Mouse (Mus musculus): Measurements from ENCODE around the gene Cyyr1. TPM values are rescaled to one million over a fixed set of nuclear protein-coding genes. Genes with fewer than 3 reads are reported as not detected.

The Cyyr1 gene
- polyA plus RNA-seq, 1 experiment from 2014 or later = 6.4 TPM

DNA sequence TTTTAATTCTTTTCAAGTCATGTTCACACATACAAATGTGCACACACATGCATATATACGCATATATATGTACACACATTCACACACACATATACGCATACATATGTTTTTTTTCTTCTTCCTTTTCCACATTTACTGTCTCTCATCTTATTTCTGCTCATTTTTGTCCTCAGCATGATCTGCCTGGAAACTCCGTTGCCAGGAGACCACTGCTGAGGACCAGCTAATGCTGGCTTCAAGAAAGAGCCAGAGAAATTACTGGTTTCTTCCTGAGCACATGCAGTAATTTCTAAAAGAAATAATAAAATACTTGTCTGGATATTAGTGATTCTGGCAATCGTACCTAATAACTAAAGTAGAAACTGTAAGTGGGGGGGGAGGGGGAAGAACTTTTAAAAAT, 68.6 kb downstream of the Cyyr1 start:
- Histone ChIP-seq H3K9ac (replicated peaks; ENCODE audit: low read length) (no peak overlapping the region), H3K4me1 (ENCODE audit: insufficient read depth, low read length) (no peaks in the 10 kb centered on the region), H3K9me3 (ENCODE audit: low read length) (no peaks in the 10 kb centered on the region), H3K36me3 (ENCODE audit: insufficient read depth, low read length) (no peaks in the 10 kb centered on the region), H3K4me3 (ENCODE audit: low read length) (no peak overlapping the region), H3K4me2 (replicated peaks; ENCODE audit: low read depth, low read length) (no peak overlapping the region), H3K27ac (ENCODE audit: low read length) (no peak overlapping the region), H3K27me3 (ENCODE audit: insufficient read depth, low read length) (no peaks in the 10 kb centered on the region)
- WGBS = 93% methylated on average over 4 of the region's 4 CpGs
- ATAC-seq (ENCODE audit: low FRiP score, low TSS enrichment) = no peak

GRCm38 (mm10) chr16:85474552-85475071, 78.6 kb downstream of the Cyyr1 start:
- Histone ChIP-seq H3K9ac (replicated peaks; ENCODE audit: low read length) (no peak overlapping the region), H3K27ac (ENCODE audit: low read length) (no peak overlapping the region), H3K4me3 (ENCODE audit: low read length) (no peak overlapping the region), H3K36me3 (ENCODE audit: insufficient read depth, low read length) (no peaks in the 10 kb centered on the region), H3K9me3 (ENCODE audit: low read length) (no peaks in the 10 kb centered on the region), H3K4me2 (replicated peaks; ENCODE audit: low read depth, low read length) (no peak overlapping the region), H3K4me1 (ENCODE audit: insufficient read depth, low read length) (no peaks in the 10 kb centered on the region), H3K27me3 (ENCODE audit: insufficient read depth, low read length) (no peaks in the 10 kb centered on the region)
- ATAC-seq (ENCODE audit: low FRiP score, low TSS enrichment) = no peak
- WGBS = 53% methylated on average over 5 of the region's 5 CpGs

DNA sequence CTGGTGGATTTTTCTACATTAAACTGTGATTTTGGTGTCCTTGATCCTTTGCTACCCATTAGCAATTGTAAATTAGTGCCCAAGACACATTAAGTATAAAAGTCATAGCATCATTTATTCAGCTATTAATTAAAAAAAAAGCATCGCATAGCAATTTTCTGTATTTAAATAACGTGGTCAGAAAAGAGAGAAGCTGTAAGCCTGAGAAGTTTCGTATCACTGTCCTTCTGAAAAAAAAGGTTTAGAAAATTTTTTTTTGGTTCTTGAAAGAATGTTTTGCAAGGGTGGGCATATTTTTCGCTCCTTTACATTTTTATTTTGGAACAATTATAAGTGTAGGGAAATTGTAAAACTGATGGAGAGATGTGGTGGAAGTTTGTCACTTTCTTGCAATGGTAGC, 83.1 kb downstream of the Cyyr1 start:
- no peaks in the 10 kb centered on the region for H3K9me3 ChIP-seq (ENCODE audit: low read length)
- H3K27ac ChIP-seq (ENCODE audit: low read length) = no peak overlapping the region
- no peak for ATAC-seq (ENCODE audit: low FRiP score, low TSS enrichment)
- no peak overlapping the region for H3K9ac ChIP-seq (replicated peaks; ENCODE audit: low read length)
- H3K27me3 ChIP-seq (ENCODE audit: insufficient read depth, low read length) = no peaks in the 10 kb centered on the region
- H3K36me3 ChIP-seq (ENCODE audit: insufficient read depth, low read length) = no peaks in the 10 kb centered on the region
- 89% methylated on average over 4 of the region's 4 CpGs for WGBS
- H3K4me1 ChIP-seq (ENCODE audit: insufficient read depth, low read length) = no peaks in the 10 kb centered on the region
- H3K4me3 ChIP-seq (ENCODE audit: low read length) = no peak overlapping the region
- H3K4me2 ChIP-seq (replicated peaks; ENCODE audit: low read depth, low read length) = no peak overlapping the region

DNA sequence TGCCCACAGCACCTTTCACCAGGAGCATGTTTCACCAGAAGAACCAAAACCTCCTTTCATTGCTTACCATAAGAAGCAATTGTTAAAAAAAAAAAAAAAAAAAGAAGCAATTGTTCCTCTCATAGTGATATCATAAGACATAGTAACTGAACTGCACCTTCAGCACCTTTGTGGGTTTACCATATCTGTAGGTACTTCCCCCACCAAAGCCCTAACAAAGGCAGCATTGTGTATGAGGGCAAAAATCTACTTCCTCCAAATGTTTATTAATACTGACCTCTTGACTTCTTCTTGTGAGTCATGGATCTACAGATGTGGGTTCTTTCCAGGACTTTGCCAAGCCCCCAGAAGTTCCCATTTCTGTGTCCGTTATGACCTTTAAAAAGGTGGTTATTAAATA, 98.2 kb downstream of the Cyyr1 start:
- no peak for ATAC-seq (ENCODE audit: low FRiP score, low TSS enrichment)
- 0 out of 2 replicates have a peak, but pooled peaks cover 2% of the 10 kb centered on the region for H3K36me3 ChIP-seq (ENCODE audit: insufficient read depth, low read length)
- WGBS = 81% methylated on average over 1 of the region's 1 CpGs

DNA sequence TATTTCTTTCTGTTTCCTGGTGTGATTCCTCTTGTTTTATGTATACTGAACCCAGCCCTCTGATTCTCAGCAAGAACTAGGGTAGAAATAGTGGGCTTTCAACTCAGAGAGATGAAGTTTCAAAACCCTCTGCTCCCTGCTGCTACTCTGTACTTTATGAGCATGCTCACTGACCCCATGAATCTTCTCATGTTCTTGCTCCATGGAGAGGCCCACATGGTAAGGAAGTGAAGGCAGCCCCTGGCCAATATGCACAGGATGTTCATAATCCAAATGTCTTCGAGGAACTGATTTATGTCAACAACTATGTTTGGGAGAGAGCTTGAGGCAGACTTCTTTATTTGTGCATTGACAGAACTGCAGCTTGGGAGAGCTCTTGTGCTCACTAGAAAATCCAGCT, 106.9 kb downstream of the Cyyr1 start:
- no peak overlapping the region for H3K27ac ChIP-seq (ENCODE audit: low read length)

More for the DNA sequence above, 98.2 kb downstream of the Cyyr1 start:
- H3K9ac ChIP-seq (replicated peaks; ENCODE audit: low read length) = no peak overlapping the region
- H3K27me3 ChIP-seq (ENCODE audit: insufficient read depth, low read length) = no peaks in the 10 kb centered on the region
- H3K9me3 ChIP-seq (ENCODE audit: low read length) = no peaks in the 10 kb centered on the region
- H3K4me1 ChIP-seq (ENCODE audit: insufficient read depth, low read length) = no peaks in the 10 kb centered on the region
- no peak overlapping the region for H3K4me2 ChIP-seq (replicated peaks; ENCODE audit: low read depth, low read length)
- no peak overlapping the region for H3K27ac ChIP-seq (ENCODE audit: low read length)
- no peak overlapping the region for H3K4me3 ChIP-seq (ENCODE audit: low read length)

GRCm38 (mm10) chr16:85445801-85446200, 107.4 kb downstream of the Cyyr1 start:
- no peak overlapping the region for H3K4me3 ChIP-seq (ENCODE audit: low read length)
- no peak overlapping the region for H3K9ac ChIP-seq (replicated peaks; ENCODE audit: low read length)
- no peaks in the 10 kb centered on the region for H3K36me3 ChIP-seq (ENCODE audit: insufficient read depth, low read length)
- WGBS = 80% methylated on average over 3 of the region's 3 CpGs
- no peaks in the 10 kb centered on the region for H3K9me3 ChIP-seq (ENCODE audit: low read length)
- no peak overlapping the region for H3K27ac ChIP-seq (ENCODE audit: low read length)
- 0 out of 2 replicates have a peak, but pooled peaks cover 5% of the 10 kb centered on the region for H3K4me1 ChIP-seq (ENCODE audit: insufficient read depth, low read length)
- no peak for ATAC-seq (ENCODE audit: low FRiP score, low TSS enrichment)
- no peak overlapping the region for H3K4me2 ChIP-seq (replicated peaks; ENCODE audit: low read depth, low read length)
- H3K27me3 ChIP-seq (ENCODE audit: insufficient read depth, low read length) = no peaks in the 10 kb centered on the region

More for the DNA sequence above, 106.9 kb downstream of the Cyyr1 start:
- Histone ChIP-seq H3K4me2 (replicated peaks; ENCODE audit: low read depth, low read length) (no peak overlapping the region), H3K9ac (replicated peaks; ENCODE audit: low read length) (no peak overlapping the region), H3K4me3 (ENCODE audit: low read length) (no peak overlapping the region), H3K36me3 (ENCODE audit: insufficient read depth, low read length) (no peaks in the 10 kb centered on the region), H3K9me3 (ENCODE audit: low read length) (no peaks in the 10 kb centered on the region), H3K4me1 (ENCODE audit: insufficient read depth, low read length) (0 out of 2 replicates have a peak, but pooled peaks cover 5% of the 10 kb centered on the region), H3K27me3 (ENCODE audit: insufficient read depth, low read length) (no peaks in the 10 kb centered on the region)
- WGBS = 27% methylated on average over 1 of the region's 1 CpGs
- ATAC-seq (ENCODE audit: low FRiP score, low TSS enrichment) = no peak; the same call in 1 of the 2 replicates

GRCm38 (mm10) chr16:85435427-85435826, 117.8 kb downstream of the Cyyr1 start:
- 62% methylated on average over 2 of the region's 2 CpGs for WGBS
- Histone ChIP-seq H3K4me3 (ENCODE audit: low read length) (no peak overlapping the region), H3K36me3 (ENCODE audit: insufficient read depth, low read length) (no peaks in the 10 kb centered on the region), H3K4me2 (replicated peaks; ENCODE audit: low read depth, low read length) (no peak overlapping the region), H3K27ac (ENCODE audit: low read length) (no peak overlapping the region), H3K27me3 (ENCODE audit: insufficient read depth, low read length) (no peaks in the 10 kb centered on the region), H3K9me3 (ENCODE audit: low read length) (no peaks in the 10 kb centered on the region), H3K9ac (replicated peaks; ENCODE audit: low read length) (no peak overlapping the region), H3K4me1 (ENCODE audit: insufficient read depth, low read length) (no peaks in the 10 kb centered on the region)
- no peak for ATAC-seq (ENCODE audit: low FRiP score, low TSS enrichment)

DNA sequence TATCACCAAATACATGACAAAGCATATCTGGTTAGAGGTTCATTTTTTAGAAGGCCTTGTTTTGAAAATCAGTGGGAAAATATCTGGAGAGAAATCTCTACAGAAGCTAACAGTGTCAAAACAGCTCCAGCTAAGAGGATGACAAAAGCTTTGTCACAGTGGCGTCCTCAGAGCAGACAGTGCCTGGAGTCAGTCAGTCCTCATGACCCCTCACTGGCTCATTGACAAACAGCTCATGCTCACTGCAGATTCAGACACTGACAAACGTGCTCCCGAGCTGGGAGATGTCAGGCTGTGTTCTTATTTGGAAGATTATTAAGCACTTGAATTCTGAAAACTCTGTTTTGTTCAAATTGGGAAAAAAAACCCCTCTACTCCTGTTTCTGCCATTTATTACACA, 124.0 kb downstream of the Cyyr1 start:
- no peak overlapping the region for H3K27ac ChIP-seq (ENCODE audit: low read length)
- H3K4me1 ChIP-seq (ENCODE audit: insufficient read depth, low read length) = no peaks in the 10 kb centered on the region
- H3K4me2 ChIP-seq (replicated peaks; ENCODE audit: low read depth, low read length) = no peak overlapping the region
- no peak overlapping the region for H3K9ac ChIP-seq (replicated peaks; ENCODE audit: low read length)
- H3K9me3 ChIP-seq (ENCODE audit: low read length) = no peaks in the 10 kb centered on the region
- H3K36me3 ChIP-seq (ENCODE audit: insufficient read depth, low read length) = no peaks in the 10 kb centered on the region
- no peak overlapping the region for H3K4me3 ChIP-seq (ENCODE audit: low read length)
- H3K27me3 ChIP-seq (ENCODE audit: insufficient read depth, low read length) = no peaks in the 10 kb centered on the region
- no peak for ATAC-seq (ENCODE audit: low FRiP score, low TSS enrichment)
- WGBS = 45% methylated on average over 3 of the region's 3 CpGs

GRCm38 (mm10) chr16:85422889-85423288, 130.3 kb downstream of the Cyyr1 start:
- no peaks in the 10 kb centered on the region for H3K9me3 ChIP-seq (ENCODE audit: low read length)
- H3K27me3 ChIP-seq (ENCODE audit: insufficient read depth, low read length) = no peaks in the 10 kb centered on the region
- no peaks in the 10 kb centered on the region for H3K36me3 ChIP-seq (ENCODE audit: insufficient read depth, low read length)
- no peaks in the 10 kb centered on the region for H3K4me1 ChIP-seq (ENCODE audit: insufficient read depth, low read length)
- no peak for ATAC-seq (ENCODE audit: low FRiP score, low TSS enrichment)
- no peak overlapping the region for H3K27ac ChIP-seq (ENCODE audit: low read length)
- H3K4me2 ChIP-seq (replicated peaks; ENCODE audit: low read depth, low read length) = no peak overlapping the region
- no peak overlapping the region for H3K9ac ChIP-seq (replicated peaks; ENCODE audit: low read length)
- no peak overlapping the region for H3K4me3 ChIP-seq (ENCODE audit: low read length)
- WGBS = 73% methylated on average over 2 of the region's 2 CpGs

DNA sequence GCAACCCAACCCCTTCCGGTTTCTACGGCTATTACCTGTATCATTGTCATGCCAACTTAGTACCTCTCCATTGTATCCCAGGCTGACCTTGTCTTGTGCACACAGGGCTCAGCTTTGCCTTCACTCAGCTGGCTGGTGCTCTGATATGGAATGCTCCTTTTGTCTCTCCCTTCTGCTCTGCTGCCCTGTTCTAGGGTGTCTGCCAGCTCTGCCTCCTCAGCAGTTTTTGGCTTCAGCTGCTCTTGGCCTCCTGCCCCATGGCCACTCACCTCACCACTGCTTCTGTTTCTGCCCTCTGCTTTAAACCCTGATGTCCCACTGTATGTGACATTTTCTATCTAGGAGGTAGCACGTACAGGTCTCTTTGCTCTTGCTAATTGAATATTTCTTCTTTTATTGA, 137.8 kb downstream of the Cyyr1 start:
- Histone ChIP-seq H3K9me3 (ENCODE audit: low read length) (no peaks in the 10 kb centered on the region), H3K36me3 (ENCODE audit: insufficient read depth, low read length) (no peaks in the 10 kb centered on the region), H3K27me3 (ENCODE audit: insufficient read depth, low read length) (no peaks in the 10 kb centered on the region), H3K4me2 (replicated peaks; ENCODE audit: low read depth, low read length) (no peak overlapping the region), H3K4me3 (ENCODE audit: low read length) (no peak overlapping the region), H3K4me1 (ENCODE audit: insufficient read depth, low read length) (no peaks in the 10 kb centered on the region), H3K9ac (replicated peaks; ENCODE audit: low read length) (no peak overlapping the region), H3K27ac (ENCODE audit: low read length) (no peak overlapping the region)
- no peak for ATAC-seq (ENCODE audit: low FRiP score, low TSS enrichment)
- WGBS = 91% methylated on average over 3 of the region's 3 CpGs
